Mouse (Mus musculus) brain, embryonic 14.5 days (tissue): ENCODE results near the gene En1.

Source experiments
- CTCF ChIP-seq: fragments of 200-500 bp; IDR thresholded peaks from 2 replicates; pipeline ENCODE4 v1.5.1; 2012; ENCODE audit warnings: inconsistent platforms, mild to moderate bottlenecking, moderate library complexity, borderline replicate concordance; ENCODE audit not compliant: insufficient read depth, insufficient read length; ENCODE audit errors: extremely low read depth
- POLR2A ChIP-seq: fragments of 200-500 bp; IDR thresholded peaks from 2 replicates; pipeline ENCODE4 v1.6.1; 2012; ENCODE audit warnings: mild to moderate bottlenecking, inconsistent platforms, borderline replicate concordance; ENCODE audit not compliant: poor library complexity, insufficient read depth, insufficient read length, severe bottlenecking; ENCODE audit errors: extremely low read depth

- no peak for TF ChIP-seq CTCF
- no peak for TF ChIP-seq POLR2A
Measured at GRCm38 (mm10) chr1:120597271-120597670, 4.9 kb upstream of the En1 start.
